Mouse (Mus musculus): ENCODE measurements around the gene Tnip2.

- no peak for TF ChIP-seq GATA1 (IDR thresholded peaks at IDR 0.05; ENCODE audit: low read length)
- no peak for TF ChIP-seq TAL1 (IDR thresholded peaks at IDR 0.05; ENCODE audit: low read length)
These were observed 14.9 kb upstream of the Tnip2 start for GRCm38 (mm10) chr5:34528724-34529123.
